Mouse (Mus musculus) Muller cell, postnatal 12 days (primary cell): ENCODE results near the gene Pum2.
"Not testable (repeated sequence)": the region's sequence is repeated elsewhere in the genome, so short reads cannot be mapped to it uniquely, and the experiment has no call there.

Experiments
- DNase-seq: peaks from one replicate; pipeline ENCODE4 v3.0.0-alpha.2; 2015; ENCODE audit errors: inconsistent ontology term

The Pum2 gene

DNA sequence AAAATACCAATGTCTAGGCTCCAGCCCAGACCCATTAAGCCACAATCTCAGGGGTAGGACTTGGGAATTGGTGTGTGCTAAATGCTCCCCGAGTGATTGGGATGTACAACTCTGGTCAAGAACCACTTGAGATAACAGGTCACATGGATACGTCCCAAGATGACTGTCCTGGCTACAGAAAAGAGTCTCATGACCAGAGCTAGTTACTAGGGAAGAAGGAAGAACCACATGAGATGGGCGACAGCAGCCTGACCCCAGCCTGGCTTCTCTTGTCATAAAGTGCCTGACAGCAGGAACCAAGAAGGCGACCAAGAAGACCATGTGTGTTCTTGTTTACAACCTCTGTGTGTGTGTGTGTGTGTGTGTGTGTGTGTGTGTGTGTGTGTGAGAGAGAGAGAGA lies 4.5 kb upstream of the Pum2 start:
- no peak for DNase-seq

DNA sequence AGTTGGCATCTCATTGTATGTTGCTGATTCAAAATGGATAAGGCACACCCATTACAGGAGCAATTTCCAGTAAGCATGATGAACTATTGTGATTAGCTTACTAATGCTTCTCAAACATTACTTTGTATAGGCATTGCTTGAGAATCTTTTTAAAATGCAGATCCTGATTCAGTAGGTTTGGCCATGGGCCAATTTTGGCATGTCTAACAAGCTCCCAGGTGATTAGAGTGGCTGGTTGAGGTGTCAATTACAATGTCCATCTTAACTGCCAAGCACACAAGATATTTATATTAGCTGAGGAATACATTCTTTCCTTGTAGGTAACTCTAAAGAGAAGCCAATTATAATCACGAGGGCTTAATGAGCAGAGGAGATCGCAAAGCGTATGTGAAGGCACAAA lies 4.1 kb upstream of the Pum2 start:
- no peak for DNase-seq

DNA sequence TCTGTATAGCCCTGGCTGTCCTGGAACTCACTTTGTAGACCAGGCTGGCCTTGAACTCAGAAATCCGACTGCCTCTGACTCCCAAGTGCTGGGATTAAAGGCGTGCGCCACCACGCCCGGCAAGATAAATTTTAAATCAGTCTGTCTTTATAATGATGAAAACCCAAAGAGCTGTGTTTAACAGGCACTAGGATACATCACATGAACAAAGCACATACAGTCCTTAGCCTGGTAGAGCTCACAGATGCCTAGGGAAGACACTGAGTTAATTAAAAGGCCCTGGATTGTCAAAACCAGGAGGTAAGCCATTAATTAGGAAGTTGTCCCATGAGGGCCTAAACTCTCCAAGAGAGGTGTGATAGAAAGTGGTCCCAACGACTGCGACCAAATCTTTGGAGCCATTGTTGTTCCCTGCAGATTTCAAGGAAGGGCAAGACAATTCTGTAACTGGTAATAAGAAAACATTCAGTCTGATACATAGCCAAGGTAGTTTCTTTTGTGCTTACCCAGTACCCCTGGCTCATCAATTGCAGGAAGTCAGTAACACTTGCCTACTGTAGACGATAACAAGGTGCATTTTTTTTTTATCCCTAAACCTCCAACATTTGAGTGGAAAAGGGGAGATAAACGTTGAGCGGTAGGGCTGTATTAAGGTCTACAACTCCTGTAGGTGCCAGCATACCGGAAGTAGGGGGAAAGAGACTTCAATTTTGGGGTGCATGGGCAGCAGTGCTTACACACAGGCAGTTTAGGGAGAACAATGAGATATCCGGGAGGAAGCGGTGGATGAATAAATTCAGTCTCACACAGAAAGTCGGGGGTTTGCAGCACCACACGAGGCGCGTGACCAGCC lies 587 bp upstream of the Pum2 start:
- DNase-seq, result no peak

DNA sequence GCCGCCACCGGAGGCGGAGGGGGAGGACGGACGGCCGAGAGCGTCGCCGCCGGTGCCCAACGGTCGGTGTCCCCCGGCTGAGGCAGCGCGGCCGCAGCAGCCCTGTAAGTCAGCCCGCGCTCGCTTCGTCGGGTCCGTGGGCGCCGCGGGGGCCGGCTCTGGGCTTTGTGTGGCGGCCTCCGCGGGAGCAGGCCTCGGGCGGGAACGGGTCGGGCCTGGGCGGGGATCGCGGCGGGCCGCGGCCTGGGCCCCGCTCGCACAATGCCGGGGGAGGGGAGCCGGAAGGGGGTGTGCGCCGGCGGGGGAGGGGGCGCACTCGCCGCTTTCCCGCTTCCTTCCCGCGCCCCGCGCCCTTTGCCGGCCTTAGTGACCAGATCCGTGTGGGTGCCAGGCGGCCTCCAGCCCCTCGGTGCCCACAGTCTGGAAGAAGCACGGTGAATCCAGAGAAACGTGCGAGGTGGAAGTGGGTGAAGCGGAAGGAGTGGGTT lies 487 bp downstream of the Pum2 start:
- peak; percentile 75 for DNase-seq

DNA sequence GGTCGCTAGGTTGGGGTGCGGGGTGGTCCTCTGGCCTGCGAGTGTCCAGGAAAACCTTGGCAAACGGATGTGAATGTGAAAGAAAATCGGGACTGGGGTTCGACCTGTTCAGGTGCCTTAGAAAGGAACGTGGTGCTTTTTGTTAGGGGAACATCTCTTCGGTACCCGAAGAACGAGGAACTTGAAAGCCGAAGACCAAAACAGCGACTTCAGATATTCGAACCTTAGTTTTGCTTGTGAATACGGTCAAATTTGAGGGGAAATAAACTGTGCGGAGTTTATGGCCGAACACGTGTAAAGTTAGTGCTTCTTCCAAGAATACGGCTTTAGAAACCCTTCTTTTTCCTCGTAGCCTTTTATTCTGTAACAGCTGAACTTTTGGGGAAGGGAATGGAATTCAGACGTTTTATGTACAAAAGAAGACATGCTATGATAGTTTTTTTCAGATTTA lies 982 bp downstream of the Pum2 start:
- peak; percentile 27 for DNase-seq

DNA sequence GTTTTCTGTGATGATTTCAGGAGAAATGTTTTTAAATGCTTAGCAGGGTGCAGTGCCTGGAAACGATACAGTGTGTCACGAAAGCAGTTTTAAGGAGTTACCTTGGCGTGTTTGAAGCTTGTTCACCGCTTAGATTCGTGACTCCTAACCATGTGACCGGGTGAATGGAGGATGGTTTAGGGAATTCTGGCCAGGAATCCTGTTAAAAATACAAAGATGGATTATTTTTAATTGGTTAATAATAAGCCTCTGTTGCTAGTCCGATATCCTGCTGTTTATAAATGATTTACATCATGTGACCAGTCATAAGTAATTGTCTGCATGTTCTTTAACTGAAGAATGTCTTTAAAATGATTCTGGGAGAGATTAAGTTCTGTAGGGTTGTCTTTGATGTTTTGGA lies 1.4 kb downstream of the Pum2 start:
- peak; percentile 16 for DNase-seq

DNA sequence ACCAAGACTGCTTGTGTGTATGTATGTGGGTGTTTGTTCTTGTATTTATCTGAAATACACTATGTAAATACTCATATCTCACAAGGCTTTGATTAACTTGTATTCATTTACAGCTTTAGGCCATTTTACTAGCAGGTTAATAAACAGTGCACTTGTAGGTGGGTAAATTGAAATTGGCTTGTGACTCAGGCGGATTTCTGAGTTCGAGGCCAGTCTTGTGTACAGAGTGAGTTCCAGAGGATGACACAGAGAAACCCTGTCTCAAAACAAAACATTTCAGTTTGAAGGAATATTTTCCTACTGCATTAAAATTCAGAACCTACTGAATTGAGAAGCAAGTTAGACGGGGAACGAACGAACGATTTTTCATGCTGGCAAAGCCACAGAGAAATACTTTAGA lies 2.4 kb downstream of the Pum2 start:
- no peak for DNase-seq

DNA sequence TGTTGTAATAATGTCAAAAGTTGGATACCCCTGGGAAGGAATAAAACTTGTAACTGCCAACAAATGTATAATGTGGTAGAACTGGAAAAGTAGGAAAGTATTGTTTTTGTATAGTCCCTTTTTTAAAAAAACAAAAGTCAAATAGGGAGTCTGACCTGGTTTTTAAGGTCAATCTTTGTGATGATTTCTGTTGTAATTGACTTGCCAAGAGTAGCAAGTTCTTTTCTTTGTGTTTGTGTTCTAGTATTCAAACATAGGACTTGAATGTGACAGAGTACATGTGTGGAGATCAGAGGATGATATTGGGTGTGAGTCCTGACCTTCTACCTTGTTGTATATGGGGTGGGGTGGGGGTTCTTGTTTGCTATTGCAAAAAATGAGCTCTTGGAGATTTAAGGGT lies 4.0 kb downstream of the Pum2 start:
- DNase-seq, result no peak

DNA sequence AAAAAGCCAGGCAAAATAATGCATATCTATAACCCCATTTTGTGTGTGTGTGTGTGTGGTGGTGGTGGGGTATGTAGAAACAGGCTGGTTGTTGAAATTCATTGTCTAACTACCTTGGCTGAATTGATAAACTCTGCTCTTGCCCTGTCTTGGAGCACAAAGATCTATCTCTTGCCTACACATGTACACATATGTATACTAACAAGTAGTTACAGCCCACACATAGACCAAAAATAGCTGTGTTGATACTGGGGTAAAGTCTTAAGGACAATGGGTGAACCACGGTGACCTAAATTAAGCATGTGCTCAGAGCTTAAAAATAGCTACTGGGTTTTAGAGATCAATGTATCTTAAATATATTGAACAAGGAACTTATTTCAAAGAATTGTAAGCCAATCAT lies 10.3 kb downstream of the Pum2 start:
- no peak for DNase-seq

DNA sequence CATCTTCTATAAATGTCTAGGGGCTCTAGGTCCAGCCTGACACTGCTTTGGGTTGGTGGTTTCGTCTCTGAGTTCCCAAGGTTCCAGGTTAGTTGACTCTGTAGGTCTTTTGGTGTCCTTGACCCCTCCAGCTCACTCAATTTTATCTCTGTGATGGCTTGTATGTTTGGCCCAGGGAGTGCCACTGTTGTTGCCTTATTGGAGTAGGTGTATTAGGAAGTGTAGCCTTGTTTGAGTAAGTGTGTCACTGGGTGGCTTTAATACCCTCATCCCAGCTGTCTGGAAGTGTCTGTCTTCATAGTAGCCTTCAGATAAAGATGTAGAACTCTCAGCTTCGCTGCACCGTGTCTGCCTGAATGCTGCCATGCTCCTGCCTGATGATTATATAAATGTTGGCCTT lies 11.1 kb downstream of the Pum2 start:
- DNase-seq, result no peak

DNA sequence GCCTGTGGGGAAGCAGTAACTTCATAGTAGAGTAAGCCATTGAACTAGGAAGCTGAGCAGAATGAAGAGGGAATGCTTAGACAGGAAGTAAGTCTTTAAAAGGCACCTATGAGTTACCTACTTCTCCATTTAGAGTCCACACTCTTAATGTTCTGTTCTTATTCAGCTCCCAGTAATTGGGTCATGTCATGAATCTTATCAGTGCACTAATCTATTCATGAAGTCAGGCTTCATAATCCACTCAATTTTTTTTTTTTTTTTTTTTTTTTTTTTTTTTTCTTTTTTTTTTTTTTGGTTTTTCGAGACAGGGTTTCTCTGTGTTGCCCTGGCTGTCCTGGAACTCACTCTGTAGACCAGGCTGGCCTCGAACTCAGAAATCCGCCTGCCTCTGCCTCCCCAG lies 15.9 kb downstream of the Pum2 start:
- not testable (repeated sequence) for DNase-seq

DNA sequence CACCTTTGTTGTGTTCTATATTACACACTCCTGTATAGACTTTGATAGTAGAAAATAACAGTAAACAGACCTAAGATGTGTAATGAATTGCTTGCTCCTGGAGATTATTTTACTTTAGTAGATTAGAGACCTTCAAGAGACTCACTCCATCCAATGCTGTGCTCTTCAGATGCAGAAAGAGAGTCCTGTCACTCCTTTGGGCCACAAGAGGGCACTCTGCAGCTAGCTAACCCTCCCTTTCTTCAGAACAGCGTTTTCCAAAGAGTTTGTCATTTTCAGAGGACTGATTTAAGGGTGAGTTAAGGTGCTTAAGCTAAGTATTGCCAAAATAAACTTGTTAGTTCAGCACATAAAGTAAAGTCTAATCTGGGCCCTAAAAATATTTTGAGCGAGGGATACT lies 25.0 kb downstream of the Pum2 start:
- DNase-seq, result peak; percentile 37

DNA sequence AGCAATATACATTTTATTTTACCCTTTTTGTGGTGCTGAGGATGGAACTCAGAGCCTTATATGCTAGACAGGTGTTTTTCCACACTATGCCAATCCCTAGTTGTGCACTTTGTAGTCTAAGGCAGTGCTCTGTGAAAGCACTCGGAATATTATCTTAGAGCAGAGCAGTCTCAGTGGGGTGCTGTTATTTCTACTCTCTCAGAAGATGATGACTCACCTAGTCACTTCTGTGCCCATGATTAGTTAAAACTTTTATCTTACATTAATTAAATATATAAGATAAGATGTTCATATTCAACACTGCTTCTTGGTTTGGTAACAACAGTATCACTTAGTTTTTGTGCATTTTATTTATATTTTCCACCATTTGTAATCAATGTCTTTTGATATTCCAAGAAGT lies 30.1 kb downstream of the Pum2 start:
- DNase-seq, result no peak

DNA sequence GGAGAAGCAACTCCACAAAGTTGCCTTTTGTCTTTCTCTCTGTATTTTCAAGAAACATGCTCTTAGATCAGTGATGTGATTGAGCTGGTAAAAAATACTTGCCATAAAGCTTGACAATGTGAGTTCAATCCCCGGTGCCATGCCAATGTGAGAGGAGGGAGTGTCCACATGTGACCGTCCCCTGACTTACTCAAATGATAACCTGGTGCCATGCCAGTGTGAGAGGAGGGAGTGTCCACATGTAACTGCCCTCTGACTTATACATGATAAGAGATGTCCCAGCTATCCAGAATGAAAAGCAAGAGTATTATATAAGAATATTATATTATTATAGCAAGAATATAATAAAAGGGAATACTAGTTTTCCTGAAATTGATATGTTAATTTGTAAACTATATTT lies 34.9 kb downstream of the Pum2 start:
- DNase-seq, result no peak

DNA sequence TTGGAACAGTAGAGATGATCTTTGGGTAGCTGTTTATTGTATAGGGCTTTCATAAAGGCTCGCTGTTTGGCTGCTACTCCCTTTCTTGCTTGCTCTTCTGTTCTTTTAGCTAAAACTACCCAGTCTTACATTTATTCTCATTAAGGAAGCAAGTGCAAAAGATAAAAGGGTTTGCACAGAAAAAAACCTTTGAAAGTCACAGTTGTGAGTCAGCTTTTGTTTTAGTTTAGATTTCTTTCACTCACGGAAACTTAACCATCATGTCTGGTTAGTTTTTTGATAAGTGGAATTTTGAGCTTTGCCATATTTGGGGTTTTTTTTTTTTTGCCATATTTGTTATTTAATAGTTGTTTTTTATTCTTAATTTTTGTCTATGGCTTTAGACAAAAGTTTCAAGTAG lies 38.7 kb downstream of the Pum2 start:
- no peak for DNase-seq

DNA sequence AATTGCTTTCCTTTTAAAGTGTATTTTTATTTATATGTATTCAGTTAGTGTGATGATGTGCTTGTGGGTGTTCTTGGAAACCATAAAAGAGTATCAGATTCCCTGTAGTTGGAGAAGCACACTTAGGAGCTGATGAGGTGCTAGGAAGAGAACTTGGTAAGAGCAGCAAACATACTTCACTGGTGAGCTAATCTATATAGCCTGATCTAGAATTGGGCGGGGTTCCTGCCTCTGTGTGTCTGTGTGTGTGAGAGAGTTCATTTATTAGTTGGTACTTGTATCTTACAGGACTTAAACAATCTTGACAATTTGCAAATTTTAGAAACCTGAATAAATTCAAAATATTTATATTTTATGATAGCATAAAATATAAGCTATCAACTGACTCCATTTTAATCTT lies 42.2 kb downstream of the Pum2 start:
- no peak for DNase-seq

DNA sequence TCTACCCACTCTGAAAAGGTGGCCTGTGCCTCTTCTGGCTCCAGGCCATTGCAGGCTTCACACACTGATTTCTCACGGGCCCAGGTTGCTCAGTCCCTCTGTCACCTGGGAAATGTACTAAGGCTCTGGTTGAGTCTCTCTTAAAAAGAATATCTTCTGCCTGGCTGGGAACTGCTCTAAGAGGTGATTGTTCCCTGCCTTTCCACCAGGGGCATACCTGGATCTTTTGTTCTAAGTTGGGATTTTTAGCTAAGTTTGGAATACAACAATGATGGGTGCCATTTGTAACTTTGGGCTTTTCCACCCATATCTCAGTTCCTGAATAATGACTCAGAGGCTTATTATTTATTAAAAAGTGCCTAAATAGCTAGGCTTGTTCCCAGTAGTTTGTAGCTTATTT lies 53.0 kb downstream of the Pum2 start:
- DNase-seq, result no peak

DNA sequence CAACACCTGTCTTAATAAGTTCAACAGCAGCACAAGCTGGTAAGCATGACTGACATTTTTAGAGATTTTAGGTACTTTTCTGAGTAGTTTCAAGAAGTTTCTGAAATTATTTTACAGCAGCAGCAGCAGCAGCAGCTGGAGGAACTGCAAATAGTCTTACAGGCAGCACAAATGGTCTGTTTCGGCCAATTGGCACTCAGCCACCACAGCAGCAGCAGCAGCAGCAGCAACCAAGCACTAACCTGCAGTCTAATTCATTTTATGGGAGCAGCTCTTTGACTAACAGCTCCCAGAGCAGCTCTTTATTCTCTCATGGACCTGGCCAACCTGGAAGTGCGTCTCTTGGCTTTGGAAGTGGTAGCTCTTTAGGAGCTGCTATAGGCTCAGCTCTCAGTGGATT lies 54.8 kb downstream of the Pum2 start:
- no peak for DNase-seq

DNA sequence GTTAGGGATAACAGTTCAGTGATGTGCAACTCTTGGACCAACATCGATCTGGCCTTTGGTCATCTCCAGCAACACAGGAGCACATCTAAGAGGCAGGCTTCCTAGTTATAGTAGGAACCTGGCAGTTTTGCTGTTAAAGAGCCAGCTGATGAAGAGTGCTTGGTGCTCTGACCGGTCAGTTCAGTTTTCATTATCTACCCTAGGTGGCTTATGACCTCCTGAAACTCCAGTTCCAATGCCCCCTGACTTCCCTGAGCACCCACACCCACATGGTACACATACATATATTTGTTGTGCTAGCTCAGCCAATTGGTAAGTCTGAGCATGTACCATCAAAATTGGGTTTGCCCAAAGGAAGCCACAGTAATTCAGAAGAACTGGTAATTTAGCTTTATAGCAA lies 79.7 kb downstream of the Pum2 start:
- no peak for DNase-seq

DNA sequence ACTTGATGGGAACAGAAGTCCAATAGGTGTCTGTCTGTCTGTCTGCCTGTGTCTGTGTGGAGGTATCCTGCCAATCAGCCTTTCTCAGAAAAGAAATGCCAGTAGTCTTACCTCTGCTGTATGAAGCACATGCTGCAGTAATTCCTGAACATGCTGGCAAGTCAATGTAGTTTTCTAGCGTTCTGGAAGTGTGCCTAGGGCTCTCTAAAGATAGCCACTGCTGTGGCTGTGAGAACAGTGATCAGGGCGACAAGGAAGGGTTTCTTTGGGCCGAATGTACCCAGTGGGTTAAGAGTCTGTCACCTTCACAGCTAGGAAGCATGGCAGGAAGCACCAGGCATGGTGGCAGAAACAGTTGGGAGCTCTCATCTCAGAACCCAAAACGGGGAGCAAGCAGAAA lies 80.2 kb downstream of the Pum2 start:
- no peak for DNase-seq

DNA sequence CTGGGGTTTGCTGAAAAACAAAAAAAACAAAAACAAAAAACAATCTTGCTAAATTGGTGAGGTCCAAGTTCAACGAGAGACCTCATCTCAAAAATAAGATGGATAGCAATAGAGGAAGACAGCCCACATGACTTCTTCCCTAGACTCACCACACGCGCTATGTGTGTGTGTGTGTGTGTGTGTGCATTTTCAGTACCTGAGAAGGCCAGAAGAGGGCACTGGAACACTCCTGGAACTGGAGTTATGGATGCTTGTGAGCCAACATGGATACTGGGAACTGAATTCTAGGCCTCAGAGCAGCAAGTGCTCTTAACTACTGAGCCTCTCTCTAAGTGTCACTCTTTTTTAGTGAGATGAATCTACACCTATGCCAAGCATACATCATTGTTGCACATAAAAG lies 84.1 kb downstream of the Pum2 start:
- no peak for DNase-seq

DNA sequence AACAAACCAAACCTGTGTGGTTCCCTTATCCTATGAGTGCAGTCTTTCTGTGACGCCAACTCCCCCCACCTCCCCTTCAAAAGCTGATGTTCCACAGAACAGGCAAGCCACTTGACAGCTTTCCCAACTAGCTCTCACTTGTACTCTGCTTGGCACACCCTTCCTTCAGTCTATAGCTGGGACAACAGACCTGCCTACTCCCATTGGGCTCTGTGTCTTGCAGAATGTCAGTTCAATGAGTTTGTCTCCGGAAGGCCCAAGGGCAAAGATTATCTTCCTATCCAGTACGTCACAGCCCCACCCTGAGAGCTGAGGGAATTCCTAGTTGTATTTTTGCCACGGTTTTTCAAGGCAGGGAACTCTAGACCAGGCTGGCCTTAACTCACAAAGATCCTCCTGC lies 85.2 kb downstream of the Pum2 start:
- no peak for DNase-seq

DNA sequence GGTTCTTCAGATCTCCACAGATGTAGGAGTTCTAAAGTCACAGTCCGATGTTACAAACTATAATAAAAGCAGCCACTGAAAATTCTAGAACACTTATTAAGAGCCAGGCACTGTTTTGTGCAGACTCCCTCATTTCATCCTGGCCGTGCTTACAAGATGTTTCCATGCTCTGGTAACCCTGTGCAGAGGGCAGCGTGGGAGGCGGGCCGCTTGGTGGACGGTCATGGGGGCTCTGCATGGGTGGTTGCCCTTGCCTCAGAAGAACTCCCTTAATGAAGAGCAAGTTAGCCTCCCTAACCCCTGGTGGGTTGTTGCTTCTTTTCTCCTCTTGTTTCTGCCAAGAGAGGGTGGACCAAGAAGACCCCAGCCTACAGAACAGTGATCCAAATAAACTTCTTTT lies 85.8 kb downstream of the Pum2 start:
- no peak for DNase-seq

DNA sequence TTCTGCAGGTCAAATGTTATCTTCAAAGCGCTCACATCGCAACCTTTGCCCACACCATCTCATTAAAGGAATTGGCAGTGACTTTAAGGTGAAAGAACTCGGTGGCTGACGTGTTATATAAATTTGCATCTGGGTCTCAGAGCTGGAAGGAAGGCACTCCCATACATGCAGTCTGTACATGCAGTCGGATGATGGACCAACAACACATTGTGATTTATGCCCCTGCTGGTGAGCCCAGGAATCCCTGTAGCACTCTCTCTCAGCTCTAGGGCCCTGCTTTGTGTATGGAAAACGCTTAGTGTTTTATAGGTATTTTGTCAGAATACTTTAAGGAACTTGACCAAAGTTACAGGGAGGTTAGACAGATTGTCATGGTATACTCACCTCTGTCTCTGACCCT lies 86.6 kb downstream of the Pum2 start:
- no peak for DNase-seq
